Mouse (Mus musculus): ENCODE data around the gene Trhde.

Trhde gene

GRCm38 (mm10) chr10:114802161-114802651, at the start of gene Trhde:
Gene Trhde (minus strand): TSS chr10:114802307.
- DNase-seq (ENCODE audit: low spot score in 2 of 2) = no peak

GRCm38 (mm10) chr10:114841966-114842365, 39.9 kb upstream of the Trhde start:
- DNase-seq (ENCODE audit: low spot score in 2 of 2) = no peak

- DNase-seq (ENCODE audit: low spot score in 2 of 2) = no peak
Measured at GRCm38 (mm10) chr10:114841440-114841839, 39.3 kb upstream of the Trhde start.

GRCm38 (mm10) chr10:114831313-114831712, 29.2 kb upstream of the Trhde start:
- DNase-seq (ENCODE audit: low spot score in 2 of 2) = no peak

GRCm38 (mm10) chr10:114808799-114809198, 6.7 kb upstream of the Trhde start:
- no peak for DNase-seq (ENCODE audit: low spot score in 2 of 2)

- no peak for DNase-seq (ENCODE audit: low spot score in 2 of 2)
Measured at GRCm38 (mm10) chr10:114805884-114806283, 3.8 kb upstream of the Trhde start.

- no peak for DNase-seq (ENCODE audit: low spot score in 2 of 2)
Measured at GRCm38 (mm10) chr10:114801457-114802160, 498 bp downstream of the Trhde start.

- no peak for DNase-seq (ENCODE audit: low spot score in 2 of 2)
Measured at GRCm38 (mm10) chr10:114800331-114801304, 1.5 kb downstream of the Trhde start.

- DNase-seq (ENCODE audit: low spot score in 2 of 2) = no peak
Measured at GRCm38 (mm10) chr10:114799481-114799880, 2.6 kb downstream of the Trhde start.

- DNase-seq (ENCODE audit: low spot score in 2 of 2) = no peak
Measured at GRCm38 (mm10) chr10:114798788-114799187, 3.3 kb downstream of the Trhde start.

- no peak for DNase-seq (ENCODE audit: low spot score in 2 of 2)
Measured at GRCm38 (mm10) chr10:114798218-114798617, 3.9 kb downstream of the Trhde start.

GRCm38 (mm10) chr10:114797664-114798063, 4.4 kb downstream of the Trhde start:
- DNase-seq (ENCODE audit: low spot score in 2 of 2) = no peak

GRCm38 (mm10) chr10:114796872-114797271, 5.2 kb downstream of the Trhde start:
- DNase-seq (ENCODE audit: low spot score in 2 of 2) = no peak

- DNase-seq (ENCODE audit: low spot score in 2 of 2) = no peak
Measured at GRCm38 (mm10) chr10:114794214-114794613, 7.9 kb downstream of the Trhde start.

- DNase-seq (ENCODE audit: low spot score in 2 of 2) = no peak
Measured at GRCm38 (mm10) chr10:114765914-114766313, 36.2 kb downstream of the Trhde start.

GRCm38 (mm10) chr10:114762125-114762524, 40.0 kb downstream of the Trhde start:
- DNase-seq (ENCODE audit: low spot score in 2 of 2) = no peak

GRCm38 (mm10) chr10:114759240-114759639, 42.9 kb downstream of the Trhde start:
- DNase-seq (ENCODE audit: low spot score in 2 of 2) = no peak

- DNase-seq (ENCODE audit: low spot score in 2 of 2) = no peak
Measured at GRCm38 (mm10) chr10:114758614-114759013, 43.5 kb downstream of the Trhde start.

- DNase-seq (ENCODE audit: low spot score in 2 of 2) = no peak
Measured at GRCm38 (mm10) chr10:114742755-114743705, 59.1 kb downstream of the Trhde start.

GRCm38 (mm10) chr10:114739916-114740315, 62.2 kb downstream of the Trhde start:
- DNase-seq (ENCODE audit: low spot score in 2 of 2) = no peak

GRCm38 (mm10) chr10:114737581-114737980, 64.5 kb downstream of the Trhde start:
- no peak for DNase-seq (ENCODE audit: low spot score in 2 of 2)

All from thymus, postnatal 10 days (tissue).